Mouse (Mus musculus) ovary, postnatal 10 days (tissue): ENCODE results near the gene Rngtt.
"Not testable (repeated sequence)": the region's sequence is repeated elsewhere in the genome, so short reads cannot be mapped to it uniquely, and the experiment has no call there.

Source experiments
- DNase-seq: peaks from one replicate; pipeline ENCODE4 v3.0.0; 2022; ENCODE audit warnings: low spot score

Gene Rngtt

GRCm38 (mm10) chr4:33309764-33310757 is at the start of gene Rngtt:
Gene Rngtt, plus strand, starts transcription at chr4:33310311.
- peak; percentile 77 for DNase-seq

DNA sequence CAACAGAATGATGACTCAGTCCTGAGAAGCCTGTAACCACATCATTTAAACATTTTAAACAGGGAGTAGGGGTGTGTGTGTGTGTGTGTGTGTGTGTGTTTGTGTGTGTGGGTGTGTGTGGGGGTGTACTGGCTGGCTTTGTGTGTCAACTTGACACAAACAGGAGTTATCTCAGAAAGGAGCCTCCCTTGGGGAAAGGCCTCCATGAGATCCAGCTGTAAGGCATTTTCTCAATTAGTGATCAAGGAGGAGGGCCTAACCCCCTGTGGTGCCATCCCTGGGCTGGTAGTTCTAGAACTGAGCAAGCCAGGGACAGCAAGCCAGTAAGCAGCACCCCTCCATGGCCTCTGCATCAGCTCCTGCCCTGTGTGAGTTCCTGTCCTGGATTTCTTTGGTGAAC is 49.8 kb upstream of the Rngtt start:
- DNase-seq = no peak

DNA sequence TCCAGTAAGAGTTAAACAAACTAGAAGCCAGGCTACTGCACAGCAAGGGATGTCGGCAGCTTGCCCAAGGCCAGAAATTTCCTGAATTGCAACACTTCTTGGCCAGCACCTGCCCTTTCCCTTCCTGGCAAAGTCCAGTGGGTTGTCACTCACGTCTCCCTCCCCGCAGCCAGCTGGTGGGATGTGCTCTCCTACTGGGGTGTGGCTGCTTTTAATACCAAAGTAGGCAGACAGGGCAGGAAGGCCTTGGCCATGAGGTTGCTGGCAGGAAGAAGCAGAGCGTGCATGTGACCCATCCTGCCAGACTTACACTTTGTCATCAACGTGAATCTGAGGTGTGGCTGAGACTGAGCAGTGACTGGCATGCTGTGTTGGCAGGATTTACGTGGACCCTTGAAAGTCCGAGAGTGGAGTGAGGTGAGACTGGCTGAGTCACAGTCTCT is 48.8 kb upstream of the Rngtt start:
- peak; percentile 77 for DNase-seq

DNA sequence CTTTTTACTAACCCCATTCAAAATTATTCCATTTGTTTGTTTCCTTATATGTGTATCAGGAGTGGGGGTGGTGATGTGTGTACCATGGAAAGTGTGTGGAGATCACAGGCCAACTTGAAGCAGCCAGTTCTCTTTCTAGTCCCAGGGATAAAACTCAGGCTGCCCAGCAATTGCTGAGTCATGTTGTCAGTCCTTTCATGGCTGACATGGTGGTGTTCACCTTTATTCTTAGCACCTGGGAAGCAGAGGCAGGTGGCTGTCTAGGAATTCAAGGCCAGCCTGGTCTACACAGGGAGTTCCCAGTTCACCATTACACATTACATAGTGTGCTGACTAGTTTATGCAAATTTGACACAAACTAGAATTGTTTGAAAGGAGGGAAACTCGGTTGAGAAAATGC is 47.2 kb upstream of the Rngtt start:
- no peak for DNase-seq

DNA sequence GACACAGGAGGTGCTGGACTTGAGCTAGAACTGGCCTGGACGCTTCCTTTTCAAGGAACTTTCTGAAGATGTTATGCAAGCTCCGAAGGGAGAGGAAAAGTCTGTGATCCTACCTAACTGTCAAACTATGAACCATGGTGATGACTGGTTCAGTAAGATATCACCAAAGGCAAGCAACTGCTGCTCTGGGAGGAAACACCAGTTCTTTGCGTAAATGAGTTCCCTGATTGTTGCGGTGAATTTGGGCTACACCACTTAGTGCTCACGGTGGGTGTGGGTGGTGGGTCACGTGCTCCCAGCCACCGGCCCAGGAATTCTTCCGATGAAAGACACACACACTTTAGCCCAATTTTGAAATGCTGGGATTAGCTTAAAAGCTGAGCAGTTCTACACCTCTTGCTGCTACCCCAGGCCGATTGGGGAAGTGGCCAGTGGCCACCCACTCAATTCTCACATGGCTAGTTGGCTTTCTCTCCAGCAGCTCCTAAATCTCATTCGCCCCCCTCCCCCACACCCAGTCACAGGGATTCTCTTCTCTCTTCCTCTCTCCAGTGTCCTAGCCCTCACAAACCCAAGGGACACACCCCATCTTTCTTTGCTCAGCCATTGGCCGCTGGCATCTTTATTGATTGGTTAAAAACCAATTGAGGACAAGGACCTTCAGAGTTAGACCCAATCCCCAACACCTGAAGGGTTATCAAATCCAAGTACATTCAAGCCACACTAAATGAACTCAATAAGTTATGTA is 45.0 kb upstream of the Rngtt start:
- DNase-seq = no peak

DNA sequence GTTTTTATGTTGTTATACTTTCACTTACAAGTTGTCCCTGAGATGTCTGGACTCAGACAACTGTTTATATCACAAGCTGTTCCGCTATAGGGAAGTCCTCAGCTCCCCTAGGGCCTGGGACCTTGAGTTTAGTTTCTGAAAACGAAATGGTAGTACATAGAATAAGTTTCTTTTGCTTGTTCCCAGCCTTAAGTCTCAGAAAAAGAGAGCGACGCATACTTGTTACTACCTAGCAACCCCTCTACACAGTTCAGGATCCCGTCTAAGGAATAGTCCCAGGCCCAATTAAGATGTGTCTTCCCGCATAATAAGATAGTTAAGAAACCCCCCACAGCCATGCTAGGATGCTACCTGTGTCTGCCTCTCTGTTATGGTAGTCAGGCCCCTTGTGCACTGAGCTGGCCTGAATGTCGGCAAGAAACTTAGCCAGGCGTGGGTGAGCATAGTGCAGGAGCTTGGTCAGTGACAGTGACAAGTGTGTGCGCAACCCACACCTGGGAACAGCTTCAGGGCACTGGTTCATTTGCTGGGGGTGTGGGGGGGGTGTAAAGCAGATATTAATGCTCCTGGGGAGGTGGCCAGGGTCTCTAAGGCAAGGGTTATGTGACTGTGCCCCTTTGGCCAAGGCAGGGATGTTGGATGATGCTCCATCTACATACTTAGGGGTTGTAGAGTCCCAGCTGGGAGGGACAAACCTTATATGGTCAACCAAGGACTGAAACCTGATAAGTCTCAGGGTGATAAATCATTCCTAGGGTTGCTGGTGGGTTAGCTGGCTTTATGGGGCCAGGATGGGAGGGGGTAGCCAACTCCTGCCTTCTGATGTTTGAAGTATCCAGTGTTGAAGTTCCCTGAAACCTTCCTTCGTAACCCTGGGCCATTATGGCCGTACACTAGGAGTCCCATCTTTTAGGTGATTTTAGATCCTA is 39.5 kb upstream of the Rngtt start:
- DNase-seq = no peak

DNA sequence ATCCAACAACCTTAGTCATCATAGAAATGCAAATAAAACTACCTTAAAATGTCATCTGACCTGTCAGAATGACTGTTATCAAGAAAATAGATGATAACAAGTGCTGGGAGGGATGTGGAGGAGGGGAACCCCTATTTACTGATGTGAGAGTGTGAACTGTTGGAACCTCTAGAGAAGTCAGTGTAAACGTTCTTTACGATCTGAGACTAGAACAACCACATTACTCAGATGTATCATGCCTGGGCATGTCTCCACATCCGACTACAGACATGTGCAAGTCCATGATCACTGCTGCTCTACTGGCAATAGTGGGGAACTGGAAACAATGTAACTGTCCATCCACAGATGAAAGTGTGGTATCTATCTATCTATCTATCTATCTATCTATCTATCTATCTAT is 36.7 kb upstream of the Rngtt start:
- DNase-seq = no peak

- DNase-seq = no peak
These were observed 28.0 kb upstream of the Rngtt start for GRCm38 (mm10) chr4:33281891-33282685.

DNA sequence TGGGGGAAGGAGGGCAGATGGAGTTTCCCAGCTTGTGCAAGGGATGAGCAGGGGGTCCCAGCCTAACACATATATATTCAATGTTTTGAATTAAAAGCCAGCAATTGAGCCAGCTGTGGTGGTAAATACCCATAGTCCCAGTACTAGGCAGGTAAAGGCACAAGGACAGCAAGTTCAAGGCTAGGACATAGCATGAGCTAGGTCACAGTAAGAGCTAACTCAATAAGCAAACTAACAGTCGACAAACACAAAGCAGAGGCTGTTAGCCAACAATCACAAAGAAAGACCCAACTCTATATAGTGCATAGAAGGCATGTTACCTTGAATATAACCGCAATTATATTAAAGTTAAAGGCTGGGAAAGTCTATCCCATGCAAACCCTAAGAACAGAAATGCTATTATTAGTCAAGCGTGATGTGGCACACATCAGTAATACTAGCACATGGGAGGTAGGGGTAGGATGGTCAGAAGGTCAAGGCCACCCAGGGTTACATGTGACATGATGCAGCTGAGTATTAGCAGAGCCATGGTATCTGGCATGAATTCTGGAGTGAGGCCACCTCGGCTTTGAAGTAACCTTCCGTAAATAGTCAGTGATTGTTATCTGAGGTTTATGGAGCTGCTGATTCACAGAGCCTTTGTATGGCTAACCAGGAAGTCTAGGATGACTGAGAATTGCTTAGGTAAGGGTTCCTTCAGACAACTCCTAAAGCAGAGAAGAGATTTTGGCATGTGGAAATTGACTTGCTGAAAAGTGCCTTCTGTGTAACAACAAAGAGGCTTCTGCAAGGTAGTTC is 25.8 kb upstream of the Rngtt start:
- no peak for DNase-seq

DNA sequence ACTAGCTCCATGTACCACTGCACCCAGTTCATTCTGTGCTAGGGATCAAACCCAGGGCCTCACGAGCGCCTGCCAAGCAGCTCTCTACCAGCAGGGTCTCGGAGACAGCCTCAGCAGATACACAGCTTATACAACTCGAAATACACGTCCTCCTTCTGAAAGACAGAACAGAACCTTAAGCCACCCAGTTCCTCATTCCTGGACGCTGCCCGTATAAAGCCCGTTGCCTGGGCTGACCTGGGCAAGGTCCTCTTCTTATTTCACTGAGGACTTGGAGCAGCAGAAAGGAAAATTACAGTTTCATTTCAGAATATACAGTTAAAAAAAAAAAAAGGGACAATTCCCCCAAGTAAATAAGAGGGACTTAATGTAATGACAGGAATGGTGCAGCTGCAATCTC is 24.7 kb upstream of the Rngtt start:
- no peak for DNase-seq

GRCm38 (mm10) chr4:33289106-33289650 is 20.9 kb upstream of the Rngtt start:
- DNase-seq = no peak

DNA sequence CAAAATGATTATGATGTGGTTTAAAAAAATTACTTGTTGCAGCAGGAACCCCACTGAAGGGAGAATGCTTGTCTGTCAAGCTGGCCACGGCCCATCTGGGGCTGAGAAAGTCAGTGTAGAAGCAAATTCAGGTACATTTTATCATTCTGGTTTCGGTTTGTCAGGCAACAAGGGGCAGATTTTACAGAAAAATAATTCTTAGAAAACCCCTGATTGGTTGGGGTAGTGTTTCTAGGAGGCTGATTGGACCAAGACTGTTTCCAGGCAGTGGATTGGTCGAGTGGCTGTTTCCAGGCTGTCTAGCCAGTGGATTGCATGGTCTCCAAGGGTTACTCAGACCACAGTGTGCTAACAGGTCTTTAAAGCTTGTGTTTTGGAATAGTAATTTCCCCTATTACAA is 20.1 kb upstream of the Rngtt start, which contains the start of gene Pnrc1:
Pnrc1 (minus strand) TSS at position 162 of the 400 bp plus-strand sequence.
- peak; percentile 13 for DNase-seq

- DNase-seq = no peak
These were observed 19.2 kb upstream of the Rngtt start for GRCm38 (mm10) chr4:33290878-33291277.

DNA sequence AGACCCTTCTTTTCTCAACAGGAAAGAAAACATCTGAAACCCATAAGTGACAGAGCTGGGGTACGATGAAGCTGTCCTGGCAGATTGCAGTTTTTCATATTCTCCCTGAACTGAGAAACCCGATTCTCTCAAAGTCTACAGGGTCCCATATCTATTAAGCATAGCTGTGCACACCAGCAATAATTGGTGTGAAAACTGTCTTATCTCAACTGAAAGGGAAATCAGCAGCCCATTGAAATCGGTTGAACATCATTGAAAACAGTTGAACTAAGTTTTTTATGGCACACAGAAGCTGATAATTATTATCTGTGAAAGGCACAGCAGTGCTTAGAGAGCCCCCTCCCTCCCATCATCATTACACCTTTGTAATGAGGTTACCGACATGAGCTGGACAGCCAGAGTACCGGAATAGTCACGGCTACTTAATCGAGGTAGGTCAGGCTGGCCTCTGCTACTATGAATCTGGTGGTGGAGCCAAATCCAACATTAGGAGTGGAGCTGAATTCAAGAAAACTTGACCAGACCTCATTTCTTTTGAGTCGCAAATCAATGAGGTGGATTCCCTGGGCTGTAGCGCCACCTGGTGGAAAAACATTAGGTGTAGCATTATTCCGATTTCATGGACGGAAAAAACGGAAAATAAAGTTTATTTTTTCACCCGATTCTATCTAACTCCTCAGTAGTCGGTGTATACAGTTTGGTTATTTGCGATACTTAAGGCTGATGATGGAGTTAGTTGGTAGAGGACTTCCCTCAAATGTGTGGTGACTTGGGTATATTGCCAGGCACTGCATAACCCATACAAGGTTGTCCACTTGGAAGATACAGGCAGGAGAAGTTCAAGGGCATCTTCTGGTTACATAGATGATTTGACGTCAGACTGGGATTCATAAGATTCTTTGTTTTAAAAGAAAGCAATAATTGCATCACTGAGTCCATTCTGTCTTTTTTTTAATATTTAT is 17.4 kb upstream of the Rngtt start:
- peak; percentile 52 for DNase-seq

DNA sequence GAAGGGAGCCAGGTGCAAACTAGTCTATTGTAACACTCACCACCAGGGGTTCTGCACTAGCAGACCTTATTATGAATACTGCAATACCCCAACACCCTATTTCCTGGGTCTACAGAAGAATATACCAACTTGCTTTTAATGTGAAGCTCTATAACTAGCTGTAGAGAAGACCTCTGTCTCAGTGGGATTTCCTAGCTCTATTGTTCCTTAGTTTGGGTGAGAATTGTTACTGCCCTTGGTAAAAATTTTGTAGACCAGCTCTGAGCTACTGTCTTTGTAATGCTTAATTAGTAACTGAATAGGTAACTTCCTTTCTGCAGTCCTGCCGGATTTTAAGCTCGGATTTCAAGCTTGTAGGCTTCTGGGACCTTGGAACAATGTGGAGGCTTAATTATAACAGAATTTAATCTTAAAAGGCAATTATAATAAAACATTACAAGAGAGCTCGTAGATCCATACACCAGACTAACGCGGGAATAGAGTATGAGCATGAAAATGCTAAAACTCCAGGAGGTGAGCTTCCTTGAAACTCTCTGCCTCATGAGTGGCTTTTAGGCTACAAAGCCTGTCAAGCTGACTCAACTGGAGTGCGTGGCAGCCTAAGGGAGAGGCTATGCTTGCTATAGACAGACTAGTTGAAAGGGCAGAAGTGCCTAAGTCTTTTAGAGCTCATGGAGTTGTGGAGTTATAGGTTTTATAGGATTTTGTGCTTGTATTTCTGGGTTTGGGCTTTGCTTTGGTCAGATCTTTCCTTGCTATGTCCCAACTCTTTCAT is 9.0 kb upstream of the Rngtt start:
- not testable (repeated sequence) for DNase-seq

DNA sequence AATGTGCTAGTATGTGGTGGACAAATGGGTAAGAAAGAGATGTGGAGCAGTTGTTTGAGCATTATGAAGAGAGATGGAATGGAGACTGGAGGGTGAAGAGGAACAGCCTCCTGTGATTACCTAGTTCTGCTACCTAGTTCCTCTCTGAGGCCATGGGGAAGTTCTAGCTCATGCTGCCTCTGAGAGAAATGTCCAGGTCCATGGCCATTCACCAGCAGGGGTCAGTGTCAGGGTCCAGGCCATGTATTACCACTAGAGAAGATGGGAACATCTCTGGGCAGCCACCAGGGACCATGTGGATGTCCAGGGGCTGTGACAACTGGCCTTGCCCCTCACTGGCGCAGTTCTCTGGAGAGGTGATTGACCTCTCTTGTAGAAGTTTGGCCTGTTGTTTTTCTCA is 7.1 kb upstream of the Rngtt start:
- DNase-seq = no peak

GRCm38 (mm10) chr4:33307146-33307545 is 3.0 kb upstream of the Rngtt start:
- no peak for DNase-seq
